Comparison of ENCODE assay signal across 14 mouse cellular contexts in genomic region chr19:50766171-50766570, GRCm38 (mm10).
DNase-seq lines count a peak whose midpoint lies in the region; ATAC-seq and TF ChIP-seq lines count a peak whose summit lies in the region.
"Had no signal": no experiment of that assay in that cellular context is flagged by ENCODE, and none has a peak within 500 bp of the region (broad histone marks: within the 10 kb centered on the region; RNA-seq: fewer than 3 reads in every experiment).

No protein-coding gene starts in this region.

- no peak for TF ChIP-seq CTCF in forebrain, postnatal 0 days (IDR thresholded peaks at IDR 0.05; ENCODE audit: low read depth)
- TF ChIP-seq CTCF in hindbrain, postnatal 0 days (IDR thresholded peaks at IDR 0.05; ENCODE audit: low read depth) = no peak

- H3K27ac ChIP-seq in forebrain, postnatal 0 days (ENCODE audit: low read depth, low read length) = no peak overlapping the region
- no peak overlapping the region for H3K27ac ChIP-seq in forebrain, embryonic 15.5 days (replicated peaks)
- H3K27ac ChIP-seq in hindbrain, postnatal 0 days = no peak overlapping the region
- no peak overlapping the region for H3K27ac ChIP-seq in liver, embryonic 11.5 days (ENCODE audit: low read depth, low read length)
- H3K27ac ChIP-seq: embryonic facial prominence, embryonic 15.5 days; lung, embryonic 15.5 days had no signal

- peak; percentile 16 for DNase-seq in forebrain, postnatal 0 days
- peak; percentile 10 for DNase-seq in brain, embryonic 18.5 days (ENCODE audit: low read depth, low spot score)
- peak; percentile 13 to 34 for DNase-seq in cerebellum, postnatal 25 days
- peak; percentile 61 for DNase-seq in hindbrain, postnatal 0 days (ENCODE audit: low spot score)
- DNase-seq in liver, embryonic 11.5 days (ENCODE audit: low spot score) = no peak
- DNase-seq in kidney, postnatal 14 days = no peak
- DNase-seq in MN1 (ENCODE audit: low spot score) = no peak
- DNase-seq: heart, postnatal 4 days; kidney, adult 9 months; thymus, postnatal 14 days had no signal

- no peak overlapping the region for H3K4me3 ChIP-seq in forebrain, postnatal 0 days (ENCODE audit: low read depth, low read length)
- no peak overlapping the region for H3K4me3 ChIP-seq in forebrain, embryonic 15.5 days
- no peak overlapping the region for H3K4me3 ChIP-seq in hindbrain, postnatal 0 days (ENCODE audit: low read length)
- no peak overlapping the region for H3K4me3 ChIP-seq in liver, embryonic 11.5 days (ENCODE audit: low read depth, low read length)
- H3K4me3 ChIP-seq: embryonic facial prominence, embryonic 15.5 days; lung, embryonic 15.5 days had no signal

- H3K4me2 ChIP-seq in forebrain, postnatal 0 days (ENCODE audit: low read depth) = no peak overlapping the region
- H3K4me2 ChIP-seq in forebrain, embryonic 15.5 days (replicated peaks) = no peak overlapping the region
- H3K4me2 ChIP-seq in hindbrain, postnatal 0 days (ENCODE audit: low read depth, low read length) = no peak overlapping the region
- no peak overlapping the region for H3K4me2 ChIP-seq in liver, embryonic 11.5 days
- H3K4me2 ChIP-seq: embryonic facial prominence, embryonic 15.5 days; lung, embryonic 15.5 days had no signal

- H3K27me3 ChIP-seq in forebrain, postnatal 0 days (ENCODE audit: insufficient read depth, low read length) = no peaks in the 10 kb centered on the region
- H3K27me3 ChIP-seq in forebrain, embryonic 15.5 days = no peaks in the 10 kb centered on the region
- no peaks in the 10 kb centered on the region for H3K27me3 ChIP-seq in hindbrain, postnatal 0 days (ENCODE audit: insufficient read depth, low read length)
- H3K27me3 ChIP-seq in liver, embryonic 11.5 days (replicated peaks; ENCODE audit: control insufficient read depth, insufficient read depth, low read length) = no peaks in the 10 kb centered on the region
- H3K27me3 ChIP-seq: embryonic facial prominence, embryonic 15.5 days; lung, embryonic 15.5 days had no signal

- no peaks in the 10 kb centered on the region for H3K4me1 ChIP-seq in forebrain, postnatal 0 days (ENCODE audit: insufficient read depth)
- H3K4me1 ChIP-seq in forebrain, embryonic 15.5 days = no peaks in the 10 kb centered on the region
- H3K4me1 ChIP-seq in hindbrain, postnatal 0 days (ENCODE audit: insufficient read depth, low read length) = no peaks in the 10 kb centered on the region
- no peaks in the 10 kb centered on the region for H3K4me1 ChIP-seq in liver, embryonic 11.5 days (replicated peaks; ENCODE audit: control insufficient read depth, insufficient read depth, low read length)
- H3K4me1 ChIP-seq: embryonic facial prominence, embryonic 15.5 days; lung, embryonic 15.5 days had no signal

- WGBS in forebrain, postnatal 0 days = 60% methylated on average over 2 of the region's 2 CpGs
- 68% methylated on average over 2 of the region's 2 CpGs for WGBS in forebrain, embryonic 15.5 days
- 18% methylated on average over 2 of the region's 2 CpGs for WGBS in hindbrain, postnatal 0 days
- 75% methylated on average over 2 of the region's 2 CpGs for WGBS in liver, embryonic 11.5 days

- no peak overlapping the region for H3K9ac ChIP-seq in forebrain, postnatal 0 days
- no peak overlapping the region for H3K9ac ChIP-seq in forebrain, embryonic 15.5 days (replicated peaks)
- no peak overlapping the region for H3K9ac ChIP-seq in hindbrain, postnatal 0 days (replicated peaks; ENCODE audit: low read length)
- H3K9ac ChIP-seq in liver, embryonic 11.5 days (ENCODE audit: low read depth, low read length) = no peak overlapping the region
- H3K9ac ChIP-seq: embryonic facial prominence, embryonic 15.5 days; lung, embryonic 15.5 days had no signal

- no peaks in the 10 kb centered on the region for H3K36me3 ChIP-seq in forebrain, postnatal 0 days (ENCODE audit: insufficient read depth)
- H3K36me3 ChIP-seq in forebrain, embryonic 15.5 days = no peaks in the 10 kb centered on the region
- no peaks in the 10 kb centered on the region for H3K36me3 ChIP-seq in hindbrain, postnatal 0 days (ENCODE audit: insufficient read depth, low read length)
- H3K36me3 ChIP-seq in liver, embryonic 11.5 days (ENCODE audit: control insufficient read depth, insufficient read depth, low read length) = no peaks in the 10 kb centered on the region
- H3K36me3 ChIP-seq: embryonic facial prominence, embryonic 15.5 days; G1E; lung, embryonic 15.5 days had no signal

- ATAC-seq in forebrain, postnatal 0 days = peak; percentile 75; the same call in 1 of the 2 replicates
- no peak for ATAC-seq in forebrain, embryonic 15.5 days (replicated peaks)
- ATAC-seq in hindbrain, postnatal 0 days = peak; percentile 84; the same call in 1 of the 2 replicates
- ATAC-seq in liver, embryonic 11.5 days (replicated peaks; ENCODE audit: low FRiP score) = no peak

- H3K9me3 ChIP-seq in forebrain, postnatal 0 days (ENCODE audit: low read length) = no peaks in the 10 kb centered on the region
- H3K9me3 ChIP-seq in forebrain, embryonic 15.5 days = no peaks in the 10 kb centered on the region
- no peaks in the 10 kb centered on the region for H3K9me3 ChIP-seq in hindbrain, postnatal 0 days (ENCODE audit: low read length)
- no peaks in the 10 kb centered on the region for H3K9me3 ChIP-seq in liver, embryonic 11.5 days (ENCODE audit: control insufficient read depth, low read length)
- H3K9me3 ChIP-seq: embryonic facial prominence, embryonic 15.5 days; G1E; lung, embryonic 15.5 days had no signal

Comparison
In these comparisons a context has a peak if more than half of its experiments do, and no peak if none do; other contexts are left out.
1. ATAC-seq: peak in forebrain, postnatal 0 days (single experiment) and hindbrain, postnatal 0 days (single experiment); none in forebrain, embryonic 15.5 days (single experiment) and liver, embryonic 11.5 days (single experiment).
2. DNase-seq: peak in forebrain, postnatal 0 days (single experiment), brain, embryonic 18.5 days (single experiment), cerebellum, postnatal 25 days (2 of 2) and hindbrain, postnatal 0 days (single experiment); none in liver, embryonic 11.5 days (single experiment), kidney, postnatal 14 days (single experiment) and MN1 (single experiment).